Mouse (Mus musculus) cerebellum, adult 2 months (tissue): ENCODE results near the gene Tle6.

Experiments
- CTCF ChIP-seq: fragments of 200-500 bp; IDR thresholded peaks from 2 replicates; pipeline ENCODE4 v1.5.1; 2011; ENCODE audit warnings: low read depth, mild to moderate bottlenecking, control low read depth, low read length, moderate library complexity, borderline replicate concordance; ENCODE audit not compliant: insufficient read depth
- POLR2A ChIP-seq: fragments of 200-500 bp; IDR thresholded peaks from 2 replicates; pipeline ENCODE4 v1.6.1; 2011; ENCODE audit warnings: low read length, control low read depth, borderline replicate concordance; ENCODE audit not compliant: insufficient read depth

- TF ChIP-seq CTCF (no peak), POLR2A (no peak)
Measured at GRCm38 (mm10) chr10:81572975-81573374, 27.9 kb downstream of the Tle6 start.
